Mouse (Mus musculus) small intestine, adult 2 months (tissue): ENCODE measurements around the gene Lonp2.

Experiments
- CTCF ChIP-seq: fragments of 200-500 bp; IDR thresholded peaks from 2 replicates; pipeline ENCODE4 v1.5.1; 2012; ENCODE audit warnings: low read depth, mild to moderate bottlenecking, control low read depth, inconsistent platforms, low read length, moderate library complexity, mixed read lengths; ENCODE audit not compliant: insufficient replicate concordance, insufficient read length; ENCODE audit errors: extremely low read depth
- POLR2A ChIP-seq: fragments of 200-500 bp; IDR thresholded peaks from 2 replicates; pipeline ENCODE4 v1.6.1; 2012; ENCODE audit warnings: low read depth, mild to moderate bottlenecking, control low read depth, inconsistent platforms, low read length, moderate library complexity

DNA sequence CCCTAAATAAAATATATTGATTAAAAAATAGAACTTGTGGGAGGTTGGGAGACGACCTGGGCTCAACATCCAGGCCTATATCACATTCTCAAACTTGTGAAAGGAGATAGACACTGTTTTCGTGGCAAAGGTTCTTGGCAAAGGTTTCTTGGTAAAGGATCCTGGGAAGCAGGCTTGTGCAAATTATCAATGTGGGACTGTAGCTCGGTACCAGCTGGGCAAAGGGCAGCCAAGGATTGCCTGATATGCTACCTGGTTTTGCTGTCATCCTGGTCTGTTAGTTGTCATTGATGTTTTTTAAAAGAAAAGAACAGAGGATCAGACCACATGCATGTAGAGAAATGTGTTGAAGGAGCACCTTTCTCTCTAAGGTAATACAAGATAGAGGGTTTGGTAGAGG lies 23.5 kb upstream of the Lonp2 start:
- TF ChIP-seq POLR2A = no peak
- no peak for TF ChIP-seq CTCF
